Mouse (Mus musculus): ENCODE measurements around the gene Olfr776.
"Not testable (repeated sequence)": the region's sequence is repeated elsewhere in the genome, so short reads cannot be mapped to it uniquely, and the experiment has no call there.

Olfr776 gene

DNA sequence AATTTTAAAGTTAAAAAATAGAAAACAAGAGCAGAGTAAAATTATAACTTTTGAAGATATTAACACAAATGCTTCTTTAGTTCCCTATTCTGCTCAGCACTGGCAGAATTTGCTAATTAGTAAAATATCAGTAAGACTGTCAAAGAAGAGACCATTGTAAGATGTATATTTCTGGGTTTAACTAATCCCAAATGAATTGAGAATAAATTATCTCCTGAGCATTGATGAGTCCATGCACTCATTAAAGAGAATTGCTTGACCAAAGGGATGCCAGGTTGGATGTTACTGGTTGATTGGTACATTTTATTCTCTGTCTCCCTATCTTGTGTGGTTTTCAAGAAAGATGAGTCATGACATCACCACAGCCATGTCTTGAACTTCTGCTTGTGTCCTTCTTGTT, at the start of gene Olfr776:
Olfr776 (plus strand) TSS at position 301 of the 400 bp plus-strand sequence.
- no peak for DNase-seq (ENCODE audit: low read depth)

DNA sequence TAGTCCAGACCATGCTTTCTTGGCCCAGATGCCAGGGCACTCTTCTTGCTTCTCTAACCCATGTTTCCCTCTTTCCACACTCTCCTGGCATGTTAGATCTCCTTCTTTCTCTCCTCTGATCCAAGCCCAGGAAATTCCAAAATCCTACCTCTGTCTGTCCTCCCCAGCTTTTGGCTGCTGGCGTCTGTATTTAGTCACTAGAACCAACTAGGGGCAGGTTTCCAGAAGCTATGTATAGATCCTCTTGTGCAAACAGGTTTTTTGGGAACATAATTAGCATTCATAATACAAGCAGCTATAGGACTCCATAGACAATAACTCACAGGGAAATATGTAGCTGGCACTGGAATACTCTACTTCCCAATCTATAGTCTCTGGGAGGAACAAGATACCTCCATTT, 28.2 kb upstream of the Olfr776 start:
- no peak for DNase-seq (ENCODE audit: low read depth)

DNA sequence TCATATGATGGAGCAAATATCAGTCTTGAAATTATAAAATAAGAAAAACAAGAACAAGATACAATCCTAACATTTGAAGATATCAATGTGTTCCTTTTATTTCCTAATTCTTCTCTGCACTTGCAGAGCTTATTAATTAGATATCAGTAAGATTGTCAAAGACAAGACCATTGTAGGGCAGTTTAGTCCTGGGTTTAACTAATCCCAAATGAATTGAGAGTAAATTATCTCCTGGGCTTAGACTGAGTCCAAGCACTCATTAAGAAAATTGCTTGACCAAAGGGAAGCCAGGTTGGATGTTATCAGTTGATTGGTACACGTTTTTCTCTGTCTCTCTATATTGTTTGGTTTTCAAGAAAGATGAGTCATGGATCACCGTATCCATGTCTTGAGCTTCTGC, 23.0 kb upstream of the Olfr776 start, which contains the start of gene Olfr774:
Olfr774 (plus strand) TSS at position 301 of the 400 bp plus-strand sequence.
- DNase-seq (ENCODE audit: low read depth), result no peak

DNA sequence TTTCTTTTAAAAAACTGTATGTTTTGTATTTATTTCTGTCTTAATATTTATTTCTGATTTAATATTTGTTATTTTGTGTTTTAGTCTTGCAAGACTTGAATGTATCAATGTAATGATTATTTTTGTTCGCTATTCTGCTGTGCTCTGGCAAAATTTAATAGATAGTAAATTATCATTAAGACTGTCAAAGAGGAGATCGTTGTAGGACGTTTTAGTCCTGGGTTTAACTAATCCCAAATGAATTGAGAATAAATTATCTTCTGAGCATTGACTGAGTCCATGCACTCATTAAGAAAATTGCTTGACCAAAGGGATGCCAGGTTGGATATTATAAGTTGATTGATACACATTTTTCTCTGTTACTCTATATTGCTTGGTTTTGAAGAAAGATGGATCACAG, 10.8 kb upstream of the Olfr776 start, which contains the start of gene Olfr775:
Olfr775 (plus strand) TSS at position 301 of the 400 bp plus-strand sequence.
- no peak for DNase-seq (ENCODE audit: low read depth)

GRCm38 (mm10) chr10:129271081-129271535, 12.2 kb downstream of the Olfr776 start, which contains the start of gene Olfr777:
Olfr777 (minus strand) TSS chr10:129271485.
- DNase-seq (ENCODE audit: low read depth), result no peak

- DNase-seq (ENCODE audit: low read depth), result not testable (repeated sequence)
These were observed 54.0 kb downstream of the Olfr776 start for GRCm38 (mm10) chr10:129312973-129313372.

DNA sequence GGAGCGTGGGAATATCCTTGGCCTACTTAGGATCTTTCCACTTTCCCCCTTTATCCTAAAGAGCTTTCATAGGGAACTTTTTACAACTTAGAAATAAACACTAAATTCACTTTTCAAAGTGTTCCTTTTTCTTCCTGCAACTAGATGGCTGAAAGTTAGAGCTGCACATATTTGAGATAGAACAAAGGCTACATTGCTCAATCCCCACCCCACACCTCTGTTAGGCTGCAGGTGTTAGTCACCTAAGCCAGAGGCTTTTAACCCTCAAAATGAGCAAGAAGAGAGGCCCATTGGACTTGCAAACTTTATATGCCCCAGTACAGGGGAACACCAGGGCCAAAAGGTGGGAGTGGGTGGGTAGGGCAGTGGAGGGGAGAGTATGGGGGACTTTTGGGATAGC, 54.6 kb downstream of the Olfr776 start:
- DNase-seq (ENCODE audit: low read depth), result not testable (repeated sequence)

All from c-Kit-positive CD71-positive TER-119-negative erythroid progenitor cells, embryonic 14.5 days (primary cell).